Mouse (Mus musculus) megakaryocyte, embryonic 14.5 days (primary cell): ENCODE measurements around the gene Arnt2.

Experiments
- FLI1 ChIP-seq: IDR thresholded peaks from 2 replicates; pipeline ENCODE4 v1.6.1; 2012; ENCODE audit warnings: low read length, inconsistent platforms, mixed read lengths
- GATA1 ChIP-seq: IDR thresholded peaks from 3 replicates; pipeline ENCODE4 v1.6.1; 2012; ENCODE audit warnings: mixed read lengths, low read length, inconsistent platforms, borderline replicate concordance

DNA sequence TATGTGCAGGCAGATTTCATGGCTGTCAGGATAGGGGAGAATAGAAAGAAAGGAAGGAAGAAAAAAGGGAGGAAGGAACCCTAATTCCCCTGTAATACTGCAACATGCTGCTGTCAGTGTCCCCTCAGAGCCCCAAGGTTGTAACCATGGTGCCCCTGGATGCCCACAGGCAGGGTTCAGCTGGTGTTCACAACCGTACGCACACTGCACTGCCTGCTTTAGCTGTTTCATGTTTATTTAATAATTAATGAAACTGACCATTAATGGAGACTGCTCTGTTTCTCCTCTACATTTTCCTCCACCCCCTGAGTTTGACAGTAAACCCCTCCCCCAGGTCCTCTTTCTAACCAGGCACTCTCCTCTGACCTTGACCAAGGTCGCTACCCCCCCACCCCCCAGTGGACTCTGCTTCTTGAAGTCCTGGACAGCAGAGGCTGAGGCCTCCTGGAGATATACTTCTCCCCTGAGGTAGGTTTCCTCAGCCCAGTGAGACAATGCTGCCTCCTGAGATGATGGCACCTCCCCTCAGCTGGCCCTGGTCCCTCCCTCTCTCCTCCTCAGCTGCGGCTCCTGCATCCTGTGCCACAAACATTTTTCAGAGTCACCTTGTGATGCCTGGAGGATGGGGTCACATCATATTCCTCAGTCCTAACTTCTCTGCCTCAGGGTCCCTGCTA, 150.5 kb downstream of the Arnt2 start:
- TF ChIP-seq GATA1 (no peak), FLI1 (no peak)
